Mouse (Mus musculus) ES-Bruce4 (cell line): ENCODE data around the gene Ppp2r2c. TPM values are rescaled to one million over a fixed set of nuclear protein-coding genes. Genes with fewer than 3 reads are reported as not detected.

ENCODE experiments used
- H3K27ac ChIP-seq: 2 replicates; pipeline ENCODE4 v1.5.1; 2012; ENCODE audit warnings: low read length, inconsistent platforms; ENCODE audit not compliant: insufficient read depth
- H3K27me3 ChIP-seq: 2 replicates; pipeline ENCODE4 v1.6.1; 2012; ENCODE audit warnings: mild to moderate bottlenecking, low read length, inconsistent platforms; ENCODE audit not compliant: control insufficient read depth, poor library complexity, insufficient read depth, severe bottlenecking
- H3K36me3 ChIP-seq: 2 replicates; pipeline ENCODE4 v1.6.1; 2012; ENCODE audit warnings: inconsistent platforms, mild to moderate bottlenecking, low read length, moderate library complexity; ENCODE audit not compliant: control insufficient read depth, poor library complexity, insufficient read depth, severe bottlenecking
- H3K4me1 ChIP-seq: one replicate; pipeline ENCODE4 v1.8.1; 2011; ENCODE audit warnings: low read length; ENCODE audit not compliant: control insufficient read depth, insufficient read depth
- H3K4me3 ChIP-seq: 2 replicates; pipeline ENCODE4 v1.5.1; 2011; ENCODE audit warnings: low read depth, mild to moderate bottlenecking, low read length
- H3K9ac ChIP-seq: 2 replicates; pipeline ENCODE4 v1.6.1; 2012; ENCODE audit warnings: low read depth, mild to moderate bottlenecking, inconsistent platforms; ENCODE audit not compliant: poor library complexity, severe bottlenecking
- H3K9me3 ChIP-seq: replicated peaks from 2 replicates; pipeline ENCODE4 v1.6.1; 2012; ENCODE audit warnings: mild to moderate bottlenecking, low read length, inconsistent platforms; ENCODE audit not compliant: control insufficient read depth, poor library complexity, insufficient read depth, severe bottlenecking
- CTCF ChIP-seq: IDR thresholded peaks from one replicate; pipeline ENCODE4 v1.8.1; 2011; ENCODE audit warnings: low read depth, low read length
- EP300 ChIP-seq: IDR thresholded peaks from 2 replicates; pipeline ENCODE4 v1.6.1; 2011; ENCODE audit warnings: low read depth, low read length; ENCODE audit not compliant: insufficient read depth
- POLR2A ChIP-seq: IDR thresholded peaks from one replicate; pipeline ENCODE4 v1.8.1; 2011; ENCODE audit warnings: low read length; ENCODE audit not compliant: insufficient read depth
- polyA plus RNA-seq: library from polyadenylated mRNA; stranded (reverse); fragments of >200 nt; gene quantifications from 2 replicates; pipeline ENCODE4 v1.2.4, GENCODE M21; 2011; ENCODE audit warnings: low read depth; ENCODE audit not compliant: missing spikeins, insufficient read depth, insufficient read length

The Ppp2r2c gene
- polyA plus RNA-seq, 1 experiment: 14.6 TPM

- Histone ChIP-seq H3K4me1 (no peaks in the 10 kb centered on the region), H3K9me3 (no peaks in the 10 kb centered on the region), H3K4me3 (no peak overlapping the region), H3K36me3 (no peaks in the 10 kb centered on the region), H3K9ac (no peak overlapping the region), H3K27ac (no peak overlapping the region), H3K27me3 (no peaks in the 10 kb centered on the region)
- no peak for TF ChIP-seq EP300
- no peak for TF ChIP-seq POLR2A
- TF ChIP-seq CTCF: no peak
These were observed 31.9 kb downstream of the Ppp2r2c start for GRCm38 (mm10) chr5:36900189-36900619.

GRCm38 (mm10) chr5:36902807-36903206 lies 34.5 kb downstream of the Ppp2r2c start:
- no peak for TF ChIP-seq CTCF
- peak; percentile 81 for TF ChIP-seq EP300
- TF ChIP-seq POLR2A: no peak
- Histone ChIP-seq H3K9ac (no peak overlapping the region), H3K27me3 (no peaks in the 10 kb centered on the region), H3K4me1 (no peaks in the 10 kb centered on the region), H3K36me3 (no peaks in the 10 kb centered on the region), H3K9me3 (no peaks in the 10 kb centered on the region), H3K4me3 (no peak overlapping the region), H3K27ac (no peak overlapping the region)

GRCm38 (mm10) chr5:36904131-36904530 lies 35.8 kb downstream of the Ppp2r2c start:
- H3K4me3 ChIP-seq: no peak overlapping the region
- H3K27me3 ChIP-seq: no peaks in the 10 kb centered on the region
- no peaks in the 10 kb centered on the region for H3K4me1 ChIP-seq
- no peak for TF ChIP-seq EP300
- no peak overlapping the region for H3K9ac ChIP-seq
- no peaks in the 10 kb centered on the region for H3K36me3 ChIP-seq
- H3K27ac ChIP-seq: no peak overlapping the region
- H3K9me3 ChIP-seq: no peaks in the 10 kb centered on the region

GRCm38 (mm10) chr5:36904703-36905102 lies 36.4 kb downstream of the Ppp2r2c start:
- H3K9me3 ChIP-seq: no peaks in the 10 kb centered on the region
- TF ChIP-seq CTCF (no peak), POLR2A (no peak), EP300 (no peak)
- no peak overlapping the region for H3K9ac ChIP-seq
- no peak overlapping the region for H3K27ac ChIP-seq
- no peaks in the 10 kb centered on the region for H3K36me3 ChIP-seq
- H3K4me1 ChIP-seq: no peaks in the 10 kb centered on the region
- no peaks in the 10 kb centered on the region for H3K27me3 ChIP-seq
- no peak overlapping the region for H3K4me3 ChIP-seq

GRCm38 (mm10) chr5:36905216-36905615 lies 36.9 kb downstream of the Ppp2r2c start:
- no peaks in the 10 kb centered on the region for H3K27me3 ChIP-seq
- no peak overlapping the region for H3K27ac ChIP-seq
- no peaks in the 10 kb centered on the region for H3K36me3 ChIP-seq
- no peak overlapping the region for H3K9ac ChIP-seq
- no peaks in the 10 kb centered on the region for H3K4me1 ChIP-seq
- no peak overlapping the region for H3K4me3 ChIP-seq
- no peaks in the 10 kb centered on the region for H3K9me3 ChIP-seq
- TF ChIP-seq EP300: no peak
- no peak for TF ChIP-seq CTCF
- no peak for TF ChIP-seq POLR2A

- no peak overlapping the region for H3K27ac ChIP-seq
- H3K27me3 ChIP-seq: no peaks in the 10 kb centered on the region
- H3K36me3 ChIP-seq: no peaks in the 10 kb centered on the region
- TF ChIP-seq EP300: no peak
- TF ChIP-seq POLR2A: no peak
- TF ChIP-seq CTCF: no peak
- H3K4me1 ChIP-seq: no peaks in the 10 kb centered on the region
- no peaks in the 10 kb centered on the region for H3K9me3 ChIP-seq
- H3K4me3 ChIP-seq: no peak overlapping the region
- H3K9ac ChIP-seq: no peak overlapping the region
These were observed 39.4 kb downstream of the Ppp2r2c start for GRCm38 (mm10) chr5:36907695-36908094.

- TF ChIP-seq EP300 (no peak), POLR2A (no peak), CTCF (no peak)
These were observed 41.2 kb downstream of the Ppp2r2c start for GRCm38 (mm10) chr5:36909545-36909944.

More at GRCm38 (mm10) chr5:36909545-36909944, 41.2 kb downstream of the Ppp2r2c start:
- Histone ChIP-seq H3K27me3 (no peaks in the 10 kb centered on the region), H3K4me1 (no peaks in the 10 kb centered on the region), H3K9me3 (no peaks in the 10 kb centered on the region), H3K4me3 (no peak overlapping the region), H3K36me3 (no peaks in the 10 kb centered on the region), H3K9ac (no peak overlapping the region), H3K27ac (no peak overlapping the region)
